Mouse (Mus musculus): Measurements from ENCODE around the gene Cebpzos.

Cebpzos gene

GRCm38 (mm10) chr17:78938927-78939326 lies 22.6 kb downstream of the Cebpzos start:
- no peak for DNase-seq (ENCODE audit: low spot score in 2 of 2)

- DNase-seq (ENCODE audit: low spot score in 2 of 2), result no peak
These were observed 26.3 kb downstream of the Cebpzos start for GRCm38 (mm10) chr17:78942579-78942978.

GRCm38 (mm10) chr17:78951225-78951624 lies 34.9 kb downstream of the Cebpzos start:
- no peak for DNase-seq (ENCODE audit: low spot score in 2 of 2)

- DNase-seq (ENCODE audit: low spot score in 2 of 2), result no peak
These were observed 35.8 kb downstream of the Cebpzos start for GRCm38 (mm10) chr17:78952070-78952469.

- DNase-seq (ENCODE audit: low spot score in 2 of 2), result no peak
These were observed 36.9 kb downstream of the Cebpzos start for GRCm38 (mm10) chr17:78953240-78953639.

- no peak for DNase-seq (ENCODE audit: low spot score in 2 of 2)
These were observed 43.2 kb downstream of the Cebpzos start for GRCm38 (mm10) chr17:78959473-78959872.

DNA sequence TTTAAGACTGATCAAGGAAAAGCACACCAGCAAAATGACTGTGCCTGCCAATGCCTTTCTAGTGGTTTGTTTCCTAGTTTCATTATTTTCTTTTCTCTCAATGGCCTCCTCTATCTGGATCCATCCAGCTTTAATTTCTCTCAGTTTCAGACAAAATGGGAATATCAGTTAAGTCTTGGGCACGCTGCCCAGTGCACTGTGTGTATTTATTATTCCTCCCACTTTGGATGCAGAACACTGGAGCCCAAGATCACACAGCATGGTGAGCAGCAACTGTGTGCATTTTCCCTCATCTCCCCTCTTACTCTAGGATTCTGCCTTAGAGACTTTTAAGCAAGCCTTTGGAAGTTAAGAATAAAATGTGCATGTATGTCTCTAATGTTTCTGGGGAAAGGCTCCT lies 48.1 kb downstream of the Cebpzos start:
- DNase-seq (ENCODE audit: low spot score in 2 of 2), result no peak

GRCm38 (mm10) chr17:78966092-78966883 lies 50.0 kb downstream of the Cebpzos start:
- no peak for DNase-seq (ENCODE audit: low spot score in 2 of 2)

DNA sequence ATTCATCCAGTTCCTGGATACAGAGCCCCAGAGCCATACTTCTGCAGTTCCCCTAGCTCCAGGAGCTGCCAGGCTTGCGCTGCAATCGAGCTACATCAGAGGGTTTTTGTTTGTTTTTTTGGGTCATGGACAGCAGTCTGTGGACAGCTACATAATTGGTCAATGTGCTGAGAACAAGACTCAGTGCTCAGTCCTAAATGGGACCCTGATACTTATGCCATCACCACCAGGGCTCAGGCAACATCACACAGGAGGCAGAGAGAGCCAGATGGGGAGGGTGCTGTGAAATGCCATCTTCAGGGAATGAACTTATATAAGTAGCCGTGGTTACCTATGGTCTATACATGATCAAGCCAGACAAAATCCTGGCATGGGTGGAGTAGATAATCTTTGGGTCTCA lies 52.2 kb downstream of the Cebpzos start:
- no peak for DNase-seq (ENCODE audit: low spot score in 2 of 2)

Measured in urinary bladder, adult 18-20 months (tissue).